Mouse (Mus musculus): Measurements from ENCODE around the gene Macrod2. TPM values are rescaled to one million over a fixed set of nuclear protein-coding genes. Genes with fewer than 3 reads are reported as not detected.

Gene Macrod2
- polyA plus RNA-seq, 1 experiment = 8.3 TPM

- no peaks in the 10 kb centered on the region for H3K4me1 ChIP-seq (ENCODE audit: control insufficient read depth, insufficient read depth, insufficient read length, low read length)
- H3K4me3 ChIP-seq (ENCODE audit: insufficient read depth, low read depth, low read length) = no peak overlapping the region
- no peak overlapping the region for H3K27ac ChIP-seq (replicated peaks; ENCODE audit: low read depth, low read length)
Observed at GRCm38 (mm10) chr2:141876958-141877357, 1481.8 kb downstream of the Macrod2 start.

- no peak overlapping the region for H3K27ac ChIP-seq (replicated peaks; ENCODE audit: low read depth, low read length)
- no peak overlapping the region for H3K4me3 ChIP-seq (ENCODE audit: insufficient read depth, low read depth, low read length)
- H3K4me1 ChIP-seq (ENCODE audit: control insufficient read depth, insufficient read depth, insufficient read length, low read length) = no peaks in the 10 kb centered on the region
Observed at GRCm38 (mm10) chr2:141878473-141878872, 1483.4 kb downstream of the Macrod2 start.

GRCm38 (mm10) chr2:141879711-141880110 is 1484.6 kb downstream of the Macrod2 start:
- H3K4me1 ChIP-seq (ENCODE audit: control insufficient read depth, insufficient read depth, insufficient read length, low read length) = no peaks in the 10 kb centered on the region
- no peak overlapping the region for H3K4me3 ChIP-seq (ENCODE audit: insufficient read depth, low read depth, low read length)
- H3K27ac ChIP-seq (replicated peaks; ENCODE audit: low read depth, low read length) = no peak overlapping the region

- no peaks in the 10 kb centered on the region for H3K4me1 ChIP-seq (ENCODE audit: control insufficient read depth, insufficient read depth, insufficient read length, low read length)
- no peak overlapping the region for H3K4me3 ChIP-seq (ENCODE audit: insufficient read depth, low read depth, low read length)
- H3K27ac ChIP-seq (replicated peaks; ENCODE audit: low read depth, low read length) = no peak overlapping the region
Observed at GRCm38 (mm10) chr2:141886694-141887474, 1491.8 kb downstream of the Macrod2 start.

GRCm38 (mm10) chr2:141889497-141889896 is 1494.4 kb downstream of the Macrod2 start:
- no peak overlapping the region for H3K27ac ChIP-seq (replicated peaks; ENCODE audit: low read depth, low read length)
- H3K4me1 ChIP-seq (ENCODE audit: control insufficient read depth, insufficient read depth, insufficient read length, low read length) = no peaks in the 10 kb centered on the region
- H3K4me3 ChIP-seq (ENCODE audit: insufficient read depth, low read depth, low read length) = no peak overlapping the region

- Histone ChIP-seq H3K4me3 (ENCODE audit: insufficient read depth, low read depth, low read length) (no peak overlapping the region), H3K4me1 (ENCODE audit: control insufficient read depth, insufficient read depth, insufficient read length, low read length) (no peaks in the 10 kb centered on the region), H3K27ac (replicated peaks; ENCODE audit: low read depth, low read length) (no peak overlapping the region)
Observed at GRCm38 (mm10) chr2:141897951-141898350, 1502.8 kb downstream of the Macrod2 start.

- Histone ChIP-seq H3K4me3 (ENCODE audit: insufficient read depth, low read depth, low read length) (no peak overlapping the region), H3K4me1 (ENCODE audit: control insufficient read depth, insufficient read depth, insufficient read length, low read length) (no peaks in the 10 kb centered on the region), H3K27ac (replicated peaks; ENCODE audit: low read depth, low read length) (no peak overlapping the region)
Observed at GRCm38 (mm10) chr2:141911831-141912447, 1516.8 kb downstream of the Macrod2 start.

- no peak overlapping the region for H3K4me3 ChIP-seq (ENCODE audit: insufficient read depth, low read depth, low read length)
Observed at GRCm38 (mm10) chr2:141913486-141913885, 1518.4 kb downstream of the Macrod2 start.

GRCm38 (mm10) chr2:141913894-141914293 is 1518.8 kb downstream of the Macrod2 start:
- H3K27ac ChIP-seq (replicated peaks; ENCODE audit: low read depth, low read length) = no peak overlapping the region
- no peaks in the 10 kb centered on the region for H3K4me1 ChIP-seq (ENCODE audit: control insufficient read depth, insufficient read depth, insufficient read length, low read length)
- H3K4me3 ChIP-seq (ENCODE audit: insufficient read depth, low read depth, low read length) = no peak overlapping the region

More at GRCm38 (mm10) chr2:141913486-141913885, 1518.4 kb downstream of the Macrod2 start:
- Histone ChIP-seq H3K4me1 (ENCODE audit: control insufficient read depth, insufficient read depth, insufficient read length, low read length) (no peaks in the 10 kb centered on the region), H3K27ac (replicated peaks; ENCODE audit: low read depth, low read length) (no peak overlapping the region)

- no peaks in the 10 kb centered on the region for H3K4me1 ChIP-seq (ENCODE audit: control insufficient read depth, insufficient read depth, insufficient read length, low read length)
- no peak overlapping the region for H3K27ac ChIP-seq (replicated peaks; ENCODE audit: low read depth, low read length)
- no peak overlapping the region for H3K4me3 ChIP-seq (ENCODE audit: insufficient read depth, low read depth, low read length)
Observed at GRCm38 (mm10) chr2:141920377-141920992, 1525.4 kb downstream of the Macrod2 start.

GRCm38 (mm10) chr2:141935130-141935529 is 1540.0 kb downstream of the Macrod2 start:
- H3K27ac ChIP-seq (replicated peaks; ENCODE audit: low read depth, low read length) = no peak overlapping the region
- H3K4me3 ChIP-seq (ENCODE audit: insufficient read depth, low read depth, low read length) = no peak overlapping the region
- H3K4me1 ChIP-seq (ENCODE audit: control insufficient read depth, insufficient read depth, insufficient read length, low read length) = no peaks in the 10 kb centered on the region

GRCm38 (mm10) chr2:141954795-141955194 is 1559.7 kb downstream of the Macrod2 start:
- Histone ChIP-seq H3K4me1 (ENCODE audit: control insufficient read depth, insufficient read depth, insufficient read length, low read length) (no peaks in the 10 kb centered on the region), H3K27ac (replicated peaks; ENCODE audit: low read depth, low read length) (no peak overlapping the region), H3K4me3 (ENCODE audit: insufficient read depth, low read depth, low read length) (no peak overlapping the region)

- H3K4me3 ChIP-seq (ENCODE audit: insufficient read depth, low read depth, low read length) = no peak overlapping the region
- H3K27ac ChIP-seq (replicated peaks; ENCODE audit: low read depth, low read length) = no peak overlapping the region
- H3K4me1 ChIP-seq (ENCODE audit: control insufficient read depth, insufficient read depth, insufficient read length, low read length) = no peaks in the 10 kb centered on the region
Observed at GRCm38 (mm10) chr2:141955197-141955596, 1560.1 kb downstream of the Macrod2 start.

- Histone ChIP-seq H3K27ac (replicated peaks; ENCODE audit: low read depth, low read length) (no peak overlapping the region), H3K4me1 (ENCODE audit: control insufficient read depth, insufficient read depth, insufficient read length, low read length) (no peaks in the 10 kb centered on the region), H3K4me3 (ENCODE audit: insufficient read depth, low read depth, low read length) (no peak overlapping the region)
Observed at GRCm38 (mm10) chr2:141962868-141963267, 1567.8 kb downstream of the Macrod2 start.

- no peak overlapping the region for H3K4me3 ChIP-seq (ENCODE audit: insufficient read depth, low read depth, low read length)
- H3K27ac ChIP-seq (replicated peaks; ENCODE audit: low read depth, low read length) = no peak overlapping the region
- H3K4me1 ChIP-seq (ENCODE audit: control insufficient read depth, insufficient read depth, insufficient read length, low read length) = no peaks in the 10 kb centered on the region
Observed at GRCm38 (mm10) chr2:141983664-141984395, 1588.7 kb downstream of the Macrod2 start.
